Mouse (Mus musculus) kidney, adult 11 months (tissue): ENCODE measurements at regions not wholly inside any gene's neighbourhood (a gene's known extent, or its start where the extent isn't known, plus 50 kb on each side); places are given as distances from the start of the nearest gene placed in this dataset.

ENCODE experiments used
- DNase-seq: peaks from one replicate; pipeline ENCODE4 v3.0.0; 2022

- DNase-seq: no peak
Observed at GRCm38 (mm10) chr1:55890511-55891151, 484.9 kb downstream of the Plcl1 start.

GRCm38 (mm10) chr1:55891894-55892293, 486.2 kb downstream of the Plcl1 start:
- DNase-seq: no peak

GRCm38 (mm10) chr1:55897572-55897971, 491.9 kb downstream of the Plcl1 start:
- no peak for DNase-seq

GRCm38 (mm10) chr1:55898031-55898430, 492.3 kb downstream of the Plcl1 start:
- DNase-seq: no peak

- no peak for DNase-seq
Observed at GRCm38 (mm10) chr1:55900033-55900432, 494.3 kb downstream of the Plcl1 start.

- no peak for DNase-seq
Observed at GRCm38 (mm10) chr1:55903177-55903576, 497.5 kb downstream of the Plcl1 start.

- no peak for DNase-seq
Observed at GRCm38 (mm10) chr1:55904571-55904970, 498.9 kb downstream of the Plcl1 start.

GRCm38 (mm10) chr1:55905232-55905631, 499.5 kb downstream of the Plcl1 start:
- no peak for DNase-seq

GRCm38 (mm10) chr1:55910024-55910423, 504.3 kb downstream of the Plcl1 start:
- no peak for DNase-seq

- DNase-seq: no peak
Observed at GRCm38 (mm10) chr1:55914284-55914683, 508.6 kb downstream of the Plcl1 start.

GRCm38 (mm10) chr1:55915940-55916339, 510.2 kb downstream of the Plcl1 start:
- no peak for DNase-seq

- no peak for DNase-seq
Observed at GRCm38 (mm10) chr1:55919516-55919915, 513.8 kb downstream of the Plcl1 start.

- no peak for DNase-seq
Observed at GRCm38 (mm10) chr1:55946786-55947549, 541.2 kb downstream of the Plcl1 start.

GRCm38 (mm10) chr1:55947618-55948283, 542.0 kb downstream of the Plcl1 start:
- DNase-seq: no peak

GRCm38 (mm10) chr1:55949606-55950005, 543.9 kb downstream of the Plcl1 start:
- no peak for DNase-seq

GRCm38 (mm10) chr1:55957804-55958445, 552.2 kb downstream of the Plcl1 start:
- DNase-seq: no peak

GRCm38 (mm10) chr1:55960291-55960690, 554.6 kb downstream of the Plcl1 start:
- peak; percentile 17 for DNase-seq

GRCm38 (mm10) chr1:55963867-55964266, 558.1 kb downstream of the Plcl1 start:
- DNase-seq: no peak

- no peak for DNase-seq
Observed at GRCm38 (mm10) chr1:55966273-55966672, 560.6 kb downstream of the Plcl1 start.

- no peak for DNase-seq
Observed at GRCm38 (mm10) chr1:55967869-55968268, 562.1 kb downstream of the Plcl1 start.

GRCm38 (mm10) chr1:55977796-55978195, 572.1 kb downstream of the Plcl1 start:
- no peak for DNase-seq

GRCm38 (mm10) chr1:55983522-55984066, 577.9 kb downstream of the Plcl1 start:
- no peak for DNase-seq

- DNase-seq: no peak
Observed at GRCm38 (mm10) chr1:55997074-55997473, 591.4 kb downstream of the Plcl1 start.
